Mouse (Mus musculus) kidney, embryonic 14.5 days (tissue): ENCODE data around the gene Cad. TPM values are rescaled to one million over a fixed set of nuclear protein-coding genes. Genes with fewer than 3 reads are reported as not detected.

Source experiments
- ATAC-seq: fragments of 200-750 bp; cut with Nextera tagmentation; 2 replicates; pipeline ENCODE4 v1.8.0; 2017; ENCODE audit warnings: moderate number of reproducible peaks, mild to moderate bottlenecking, moderate TSS enrichment, moderate library complexity; ENCODE audit not compliant: low FRiP score, low TSS enrichment
- H3K27ac ChIP-seq: fragments of 300-500 bp; sonication (generic); 2 replicates; pipeline ENCODE4 v1.5.1; 2014; ENCODE audit warnings: low read depth, mild to moderate bottlenecking, low read length, moderate library complexity, mixed read lengths
- H3K27me3 ChIP-seq: fragments of 300-500 bp; sonication (generic); 2 replicates; pipeline ENCODE4 v1.6.1; 2014; ENCODE audit warnings: mild to moderate bottlenecking, low read length; ENCODE audit not compliant: control insufficient read depth, insufficient read depth
- H3K36me3 ChIP-seq: fragments of 300-500 bp; sonication (generic); 2 replicates; pipeline ENCODE4 v1.6.1; 2014; ENCODE audit warnings: low read length, mixed read lengths; ENCODE audit not compliant: control insufficient read depth, insufficient read depth
- H3K4me1 ChIP-seq: fragments of 300-500 bp; sonication (generic); 2 replicates; pipeline ENCODE4 v1.6.1; 2014; ENCODE audit warnings: low read length, mixed read lengths; ENCODE audit not compliant: control insufficient read depth, insufficient read depth
- H3K4me2 ChIP-seq: fragments of 300-500 bp; sonication (generic); replicated peaks from 2 replicates; pipeline ENCODE4 v1.6.1; 2014; ENCODE audit warnings: low read depth, mild to moderate bottlenecking, low read length
- H3K4me3 ChIP-seq: fragments of 300-500 bp; sonication (generic); 2 replicates; pipeline ENCODE4 v1.5.1; 2014; ENCODE audit warnings: mild to moderate bottlenecking, low read length
- H3K9ac ChIP-seq: fragments of 300-500 bp; sonication (generic); 2 replicates; pipeline ENCODE4 v1.6.1; 2014; ENCODE audit warnings: low read depth, mild to moderate bottlenecking, low read length, moderate library complexity
- H3K9me3 ChIP-seq: fragments of 300-500 bp; sonication (generic); 2 replicates; pipeline ENCODE4 v1.6.1; 2016; ENCODE audit warnings: low read length; ENCODE audit not compliant: control insufficient read depth
- WGBS: fragments of 180-500 bp; shearing (Covaris S2); extraction: QIAGEN DNeasy Blood & Tissue Kit; methylation state at CpG from one replicate; pipeline ENCODE4 v1.1.7; 2014; 5-methylcytosine and 5-hydroxymethylcytosine counted together
- polyA plus RNA-seq: library from polyadenylated mRNA; unstranded; fragments of >200 nt; fragmentation: Nextera tagmentation; extraction: Ambion mirVana; gene quantifications from 2 replicates; pipeline ENCODE4 v1.2.1, GENCODE M21; 2014

Gene Cad
- polyA plus RNA-seq, 1 experiment from 2014 or later: 40.5 TPM

DNA sequence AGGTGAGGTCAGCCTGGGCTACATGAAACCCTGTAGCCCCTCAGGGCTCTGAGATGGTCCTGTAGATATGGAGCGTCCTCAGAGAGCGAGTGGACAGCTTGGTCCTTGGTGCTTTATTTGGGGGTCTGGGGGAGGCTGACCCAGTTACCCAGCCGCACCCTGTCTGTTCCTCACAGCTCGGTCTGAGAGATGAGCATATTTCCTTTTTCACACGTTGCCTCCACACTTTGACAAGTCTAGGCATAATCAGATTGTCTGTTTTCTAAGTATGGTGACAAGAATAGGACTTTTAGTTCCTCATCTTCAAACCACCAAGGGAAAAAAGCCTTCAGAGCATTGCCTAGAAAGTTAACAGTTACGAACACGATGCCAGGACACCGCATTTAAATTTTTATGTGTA lies 66.5 kb downstream of the Cad start:
- Histone ChIP-seq H3K27me3 (no peaks in the 10 kb centered on the region), H3K4me3 (no peak overlapping the region), H3K27ac (no peak overlapping the region), H3K4me1 (no peaks in the 10 kb centered on the region), H3K36me3 (no peaks in the 10 kb centered on the region), H3K4me2 (no peak overlapping the region), H3K9ac (no peak overlapping the region), H3K9me3 (no peaks in the 10 kb centered on the region)
- WGBS: 83% methylated on average over 8 of the region's 8 CpGs
- ATAC-seq: no peak

DNA sequence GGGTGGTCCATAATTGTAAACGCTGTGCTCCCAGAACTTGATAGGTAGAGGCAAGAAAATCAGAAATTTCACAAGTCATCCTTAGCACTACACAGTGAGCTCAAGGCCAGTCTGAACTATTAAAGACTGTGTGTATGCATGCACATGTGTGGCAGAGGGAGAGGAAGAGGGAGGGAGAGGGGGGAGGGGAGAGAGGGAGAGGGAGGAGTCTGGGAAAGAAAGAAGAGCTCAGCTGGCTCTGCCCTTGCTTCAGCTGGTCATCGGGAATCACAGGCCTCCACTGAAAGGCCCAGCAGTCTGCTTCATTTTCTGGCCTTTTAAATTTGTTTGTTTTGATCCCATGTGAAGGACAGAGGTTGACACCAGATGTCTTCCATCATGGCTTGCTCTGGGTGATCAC lies 68.9 kb downstream of the Cad start:
- Histone ChIP-seq H3K4me3 (no peak overlapping the region), H3K9me3 (no peaks in the 10 kb centered on the region), H3K4me1 (no peaks in the 10 kb centered on the region), H3K4me2 (no peak overlapping the region), H3K27me3 (no peaks in the 10 kb centered on the region), H3K27ac (no peak overlapping the region), H3K9ac (no peak overlapping the region), H3K36me3 (no peaks in the 10 kb centered on the region)
- 48% methylated on average over 2 of the region's 2 CpGs for WGBS
- no peak for ATAC-seq

GRCm38 (mm10) chr5:31126050-31126449 lies 71.5 kb downstream of the Cad start:
- Histone ChIP-seq H3K36me3 (no peaks in the 10 kb centered on the region), H3K4me3 (no peak overlapping the region), H3K4me2 (no peak overlapping the region), H3K9me3 (no peaks in the 10 kb centered on the region), H3K4me1 (no peaks in the 10 kb centered on the region), H3K9ac (no peak overlapping the region), H3K27me3 (no peaks in the 10 kb centered on the region), H3K27ac (no peak overlapping the region)
- ATAC-seq: no peak
- 38% methylated on average over 5 of the region's 5 CpGs for whole genome bisulfite sequencing

Other genes with a start within 250 kb of the Cad start
- gene Mapre3, start 240.1 kb upstream of the Cad start, polyA plus RNA-seq: 13.6 and 19.3 TPM in 2 replicates
- 53.1 and 65.1 TPM in 2 replicates for gene Tmem214, start 186.8 kb upstream of the Cad start, polyA plus RNA-seq
- 19.5 and 27.1 TPM in 2 replicates for gene Agbl5, start 166.1 kb upstream of the Cad start, polyA plus RNA-seq
- 500 and 653 TPM in 2 replicates for gene Ost4, start 147.0 kb upstream of the Cad start, polyA plus RNA-seq
- gene Emilin1, start 141.4 kb upstream of the Cad start, polyA plus RNA-seq: 170 and 191 TPM in 2 replicates
- 29.7 and 31.4 TPM in 2 replicates for gene Khk, start 133.3 kb upstream of the Cad start, polyA plus RNA-seq
- gene Cgref1, start 109.2 kb upstream of the Cad start, polyA plus RNA-seq: 7.5 and 10.4 TPM in 2 replicates
- gene Preb, start 94.4 kb upstream of the Cad start, polyA plus RNA-seq: 97.6 and 99.5 TPM in 2 replicates
- 0.51 and 0.83 TPM in 2 replicates for gene Tcf23, start 86.1 kb upstream of the Cad start, polyA plus RNA-seq
- 144 and 160 TPM in 2 replicates for gene Atraid, start 6.5 kb upstream of the Cad start, polyA plus RNA-seq
- 5.5 and 10.9 TPM in 2 replicates for gene Slc5a6, start 5.9 kb upstream of the Cad start, polyA plus RNA-seq
- gene Dnajc5g, start 51.5 kb downstream of the Cad start, polyA plus RNA-seq: not detected in 2 replicates
- gene Slc30a3, start 53.5 kb downstream of the Cad start, polyA plus RNA-seq: 1.9 and 3.4 TPM in 2 replicates
- gene Trim54, start 61.9 kb downstream of the Cad start, polyA plus RNA-seq: not detected in 2 replicates
- not detected in 2 replicates for gene Ucn, start 84.0 kb downstream of the Cad start, polyA plus RNA-seq
- gene Mpv17, start 99.5 kb downstream of the Cad start, polyA plus RNA-seq: 67.5 and 68.3 TPM in 2 replicates
- 1.4 and 1.6 TPM in 2 replicates for gene Gm29609, start 125.1 kb downstream of the Cad start, polyA plus RNA-seq
- gene Gtf3c2, start 125.4 kb downstream of the Cad start, polyA plus RNA-seq: 51.6 and 85.6 TPM in 2 replicates
- 110 and 133 TPM in 2 replicates for gene Snx17, start 138.4 kb downstream of the Cad start, polyA plus RNA-seq
- 60.1 and 67.3 TPM in 2 replicates for gene Eif2b4, start 138.7 kb downstream of the Cad start, polyA plus RNA-seq
- gene Zfp513, start 147.5 kb downstream of the Cad start, polyA plus RNA-seq: 6.7 and 9.0 TPM in 2 replicates
- gene Ppm1g, start 165.9 kb downstream of the Cad start, polyA plus RNA-seq: 130 and 145 TPM in 2 replicates
- gene Nrbp1, start 186.1 kb downstream of the Cad start, polyA plus RNA-seq: 115 and 153 TPM in 2 replicates
- gene Gm9970, start 186.5 kb downstream of the Cad start, polyA plus RNA-seq: 0.39 and 0.72 TPM in 2 replicates
- gene Krtcap3, start 196.9 kb downstream of the Cad start, polyA plus RNA-seq: 28.0 and 31.8 TPM in 2 replicates
- 26.3 and 31.9 TPM in 2 replicates for gene Ift172, start 236.3 kb downstream of the Cad start, polyA plus RNA-seq
- gene Fndc4, start 241.3 kb downstream of the Cad start, polyA plus RNA-seq: 42.8 and 55.6 TPM in 2 replicates
- gene Gckr, start 242.7 kb downstream of the Cad start, polyA plus RNA-seq: 0.76 TPM in 1 of 2 replicates, not detected in the other